Mouse (Mus musculus) hindbrain, embryonic 15.5 days (tissue): ENCODE data around the gene Cct7. TPM values are rescaled to one million over a fixed set of nuclear protein-coding genes. Genes with fewer than 3 reads are reported as not detected.

Source experiments
- ATAC-seq: fragments of 200-750 bp; cut with Nextera tagmentation; 2 replicates; pipeline ENCODE4 v1.8.0; 2017; ENCODE audit warnings: low read depth, moderate number of reproducible peaks, moderate TSS enrichment; ENCODE audit not compliant: low FRiP score
- H3K27ac ChIP-seq: fragments of 300-500 bp; sonication (generic); replicated peaks from 2 replicates; pipeline ENCODE4 v1.5.1; 2015; ENCODE audit warnings: mild to moderate bottlenecking, inconsistent platforms
- H3K27me3 ChIP-seq: fragments of 300-500 bp; sonication (generic); 2 replicates; pipeline ENCODE4 v1.6.1; 2015; ENCODE audit warnings: control low read depth, inconsistent platforms
- H3K36me3 ChIP-seq: fragments of 300-500 bp; sonication (generic); 2 replicates; pipeline ENCODE4 v1.6.1; 2015; ENCODE audit warnings: control low read depth, inconsistent platforms
- H3K4me1 ChIP-seq: fragments of 300-500 bp; sonication (generic); replicated peaks from 2 replicates; pipeline ENCODE4 v1.6.1; 2015; ENCODE audit warnings: control low read depth, inconsistent platforms
- H3K4me2 ChIP-seq: fragments of 300-500 bp; sonication (generic); 2 replicates; pipeline ENCODE4 v1.6.1; 2015; ENCODE audit warnings: moderate library complexity, mild to moderate bottlenecking, inconsistent platforms
- H3K4me3 ChIP-seq: fragments of 300-500 bp; sonication (generic); 2 replicates; pipeline ENCODE4 v1.5.1; 2015; ENCODE audit warnings: mild to moderate bottlenecking, inconsistent platforms
- H3K9ac ChIP-seq: fragments of 300-500 bp; sonication (generic); 2 replicates; pipeline ENCODE4 v1.6.1; 2015; ENCODE audit warnings: inconsistent platforms
- H3K9me3 ChIP-seq: fragments of 300-500 bp; sonication (generic); 2 replicates; pipeline ENCODE4 v1.6.1; 2016; ENCODE audit warnings: control low read depth, inconsistent platforms
- WGBS: fragments of 180-500 bp; shearing (Covaris S2); methylation state at CpG from one replicate; pipeline ENCODE4 v1.1.7; 2015; 5-methylcytosine and 5-hydroxymethylcytosine counted together
- polyA plus RNA-seq: library from polyadenylated mRNA; unstranded; fragments of >200 nt; fragmentation: Nextera tagmentation; extraction: Ambion mirVana; gene quantifications from 2 replicates; pipeline ENCODE4 v1.2.1, GENCODE M21; 2015

Cct7 gene
- polyA plus RNA-seq, 1 experiment from 2014 or later, result 557 TPM

DNA sequence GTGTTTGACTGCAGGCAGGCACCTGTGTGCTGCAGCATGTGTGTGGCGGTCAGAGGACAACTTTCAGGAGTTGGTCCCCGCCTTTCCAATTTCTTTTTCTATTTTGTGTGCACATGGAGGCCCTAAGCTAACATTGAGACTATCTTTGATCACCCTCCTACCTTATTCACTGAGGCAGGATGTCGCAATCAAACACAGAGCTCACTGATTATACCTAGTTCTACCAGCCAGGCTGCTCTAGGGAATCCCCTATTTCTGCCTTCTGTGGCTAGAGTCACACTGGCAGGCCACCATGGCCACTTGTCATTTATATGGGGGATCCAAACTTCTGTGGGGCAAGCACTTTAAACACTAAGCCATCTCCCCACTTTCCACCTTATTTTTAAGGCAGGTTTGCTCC lies 38.4 kb downstream of the Cct7 start:
- 79% methylated on average over 3 of the region's 3 CpGs for WGBS
- no peak overlapping the region for H3K9ac ChIP-seq
- no peaks in the 10 kb centered on the region for H3K36me3 ChIP-seq
- H3K27me3 ChIP-seq, result peaks cover 22% of the 10 kb centered on the region
- no peak overlapping the region for H3K27ac ChIP-seq
- no peaks in the 10 kb centered on the region for H3K9me3 ChIP-seq
- no peak overlapping the region for H3K4me2 ChIP-seq
- ATAC-seq, result no peak
- H3K4me3 ChIP-seq, result no peak overlapping the region
- H3K4me1 ChIP-seq, result peaks cover 2% of the 10 kb centered on the region; the same call in 1 of the 2 replicates

DNA sequence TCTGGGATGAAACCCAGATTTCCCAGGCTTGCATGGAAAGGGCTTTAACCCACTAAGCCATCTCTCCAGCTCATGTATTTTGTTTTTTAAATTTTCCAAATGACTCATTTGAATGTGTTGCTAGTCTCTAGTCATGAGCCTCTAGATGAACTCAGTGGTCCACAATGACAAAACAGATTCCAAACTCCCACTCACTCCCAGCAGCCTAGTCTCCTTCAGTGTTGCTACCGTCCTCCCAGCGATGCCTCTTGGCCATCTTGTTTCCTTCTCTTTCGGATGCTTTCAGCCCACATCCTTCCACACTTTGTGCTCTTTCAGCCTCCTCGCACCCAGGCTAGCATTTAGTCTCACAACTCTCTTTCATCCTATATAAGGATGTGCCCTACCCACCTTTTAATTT lies 38.9 kb downstream of the Cct7 start:
- no peaks in the 10 kb centered on the region for H3K36me3 ChIP-seq
- 81% methylated on average over 4 of the region's 4 CpGs for WGBS
- H3K4me3 ChIP-seq, result no peak overlapping the region
- no peaks in the 10 kb centered on the region for H3K4me1 ChIP-seq
- H3K9ac ChIP-seq, result no peak overlapping the region
- no peak overlapping the region for H3K27ac ChIP-seq
- ATAC-seq, result no peak
- H3K27me3 ChIP-seq, result peaks cover 18% of the 10 kb centered on the region
- H3K4me2 ChIP-seq, result no peak overlapping the region
- no peaks in the 10 kb centered on the region for H3K9me3 ChIP-seq

DNA sequence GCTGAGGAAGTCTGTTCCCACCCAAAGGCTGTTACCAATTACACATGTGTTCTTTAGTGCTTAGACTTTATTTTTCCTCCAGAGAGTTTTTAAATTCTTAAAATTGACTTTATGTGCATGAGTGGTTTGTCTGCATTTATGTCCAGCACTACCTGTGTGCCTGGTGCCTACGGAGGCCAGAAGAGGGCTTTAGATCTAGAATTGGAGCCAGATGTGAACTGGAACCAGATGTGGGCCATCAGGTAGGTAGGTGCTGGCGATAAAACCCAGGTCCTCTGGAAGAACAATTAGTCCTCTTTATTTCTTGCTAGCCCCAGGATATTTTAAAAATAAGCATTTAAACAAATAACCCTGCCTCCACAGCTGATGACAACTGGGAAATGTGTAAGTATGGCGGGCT lies 40.3 kb downstream of the Cct7 start:
- 95% methylated on average over 3 of the region's 3 CpGs for WGBS
- no peak for ATAC-seq

DNA sequence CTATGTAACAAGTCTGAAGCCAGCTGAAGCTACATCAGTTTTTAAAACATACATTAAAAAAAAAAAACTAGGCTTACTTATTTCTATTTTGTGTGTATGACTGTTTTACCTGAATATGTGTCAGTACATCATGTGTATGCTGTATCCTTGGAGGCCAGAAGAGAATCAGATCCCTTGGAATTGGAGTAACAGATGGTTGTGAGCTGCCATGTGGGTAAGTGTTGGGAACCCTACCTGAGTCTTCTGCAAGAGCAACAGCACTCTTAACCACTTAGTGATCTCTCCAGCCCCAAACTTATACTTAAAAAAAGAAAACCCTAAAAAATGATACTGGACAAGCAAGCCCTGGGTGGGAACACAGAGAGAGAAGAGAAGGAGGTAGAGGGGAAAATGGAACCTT lies 45.7 kb downstream of the Cct7 start:
- H3K9me3 ChIP-seq, result no peaks in the 10 kb centered on the region
- H3K9ac ChIP-seq, result no peak overlapping the region
- H3K4me2 ChIP-seq, result no peak overlapping the region
- H3K36me3 ChIP-seq, result no peaks in the 10 kb centered on the region
- no peak overlapping the region for H3K4me3 ChIP-seq
- H3K27ac ChIP-seq, result no peak overlapping the region
- ATAC-seq, result no peak
- H3K27me3 ChIP-seq, result no peaks in the 10 kb centered on the region
- peaks cover 14% of the 10 kb centered on the region for H3K4me1 ChIP-seq

More for the DNA sequence above, 40.3 kb downstream of the Cct7 start:
- no peak overlapping the region for H3K27ac ChIP-seq
- peaks cover 5% of the 10 kb centered on the region for H3K27me3 ChIP-seq
- no peak overlapping the region for H3K4me2 ChIP-seq
- H3K9ac ChIP-seq, result no peak overlapping the region
- no peak overlapping the region for H3K4me3 ChIP-seq
- H3K4me1 ChIP-seq, result no peaks in the 10 kb centered on the region
- no peaks in the 10 kb centered on the region for H3K36me3 ChIP-seq
- H3K9me3 ChIP-seq, result no peaks in the 10 kb centered on the region

DNA sequence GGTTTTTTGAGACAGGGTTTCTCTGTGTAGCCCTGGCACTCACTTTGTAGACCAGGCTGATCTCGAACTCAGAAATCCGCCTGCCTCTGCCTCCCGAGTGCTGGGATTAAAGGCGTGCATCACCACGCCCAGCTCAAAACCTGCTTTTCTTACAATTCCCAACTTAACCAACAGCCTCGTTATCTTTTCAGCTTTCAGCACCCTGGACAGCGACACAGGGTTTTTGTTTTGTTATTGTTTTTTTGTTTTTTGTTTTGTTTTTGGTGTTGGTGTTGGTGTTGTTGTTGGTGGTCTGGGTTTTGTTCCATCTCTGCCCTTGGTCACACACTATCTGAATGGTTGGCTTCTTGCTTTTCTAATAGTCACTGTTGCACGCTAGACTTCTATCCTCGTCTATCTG lies 46.8 kb downstream of the Cct7 start:
- Histone ChIP-seq H3K27me3 (no peaks in the 10 kb centered on the region), H3K9me3 (no peaks in the 10 kb centered on the region), H3K27ac (no peak overlapping the region), H3K4me1 (peaks cover 18% of the 10 kb centered on the region), H3K4me3 (no peak overlapping the region), H3K36me3 (no peaks in the 10 kb centered on the region), H3K4me2 (no peak overlapping the region), H3K9ac (no peak overlapping the region)
- ATAC-seq, result no peak
- WGBS, result 70% methylated on average over 9 of the region's 9 CpGs

DNA sequence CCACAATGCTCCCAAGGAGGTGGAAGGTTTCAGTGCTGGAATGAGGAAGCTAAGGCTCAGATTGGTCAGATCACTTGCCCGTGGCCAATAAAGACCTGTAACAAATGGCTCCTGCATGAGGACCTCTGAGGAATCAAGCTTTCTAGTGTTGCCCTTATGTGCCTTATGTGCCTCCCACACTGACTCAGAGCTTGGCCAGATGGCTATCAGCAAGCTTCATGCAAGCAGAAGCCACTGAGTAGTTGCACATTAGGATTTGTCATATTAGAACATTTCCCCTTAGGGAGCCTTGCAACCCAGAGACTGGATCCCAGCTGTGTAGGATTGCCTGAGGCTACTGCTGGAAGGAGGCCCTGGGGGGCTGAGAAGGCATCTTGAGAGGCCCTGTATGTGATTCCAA lies 49.1 kb downstream of the Cct7 start:
- WGBS, result 72% methylated on average over 1 of the region's 1 CpGs
- H3K27ac ChIP-seq, result no peak overlapping the region
- no peak overlapping the region for H3K9ac ChIP-seq
- no peak for ATAC-seq
- no peaks in the 10 kb centered on the region for H3K27me3 ChIP-seq
- no peak overlapping the region for H3K4me2 ChIP-seq
- H3K36me3 ChIP-seq, result no peaks in the 10 kb centered on the region
- peaks cover 20% of the 10 kb centered on the region for H3K4me1 ChIP-seq
- no peak overlapping the region for H3K4me3 ChIP-seq
- no peaks in the 10 kb centered on the region for H3K9me3 ChIP-seq

DNA sequence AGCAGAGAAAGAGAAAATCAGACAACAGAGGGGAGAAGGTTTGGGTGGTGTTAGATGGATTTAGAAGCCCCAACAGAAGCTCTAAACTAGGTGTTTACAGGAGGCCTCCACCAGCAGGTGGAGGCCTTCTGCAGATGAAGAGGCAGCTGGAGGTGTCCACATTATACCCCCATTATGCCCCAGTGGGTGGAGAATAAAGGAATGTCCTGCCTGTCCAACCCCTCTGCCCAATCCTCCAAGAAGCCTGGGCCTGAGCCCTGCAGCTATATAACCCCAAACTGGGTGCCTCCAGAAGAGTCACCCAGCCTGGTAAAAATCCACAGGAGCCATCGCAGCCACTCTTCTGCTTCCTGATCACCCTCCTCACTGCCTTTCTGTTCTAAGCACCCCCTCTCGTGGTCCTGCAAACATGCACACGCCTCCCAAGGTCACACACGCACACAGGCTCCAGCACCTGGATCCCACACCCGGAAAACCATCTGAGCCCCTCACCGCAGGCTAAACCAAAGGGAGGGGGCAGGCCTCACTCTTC lies 50.3 kb downstream of the Cct7 start:
- Histone ChIP-seq H3K9me3 (no peaks in the 10 kb centered on the region), H3K36me3 (no peaks in the 10 kb centered on the region), H3K4me2 (peak overlapping the region; percentile 65), H3K4me1 (peaks cover 20% of the 10 kb centered on the region), H3K9ac (peak overlapping the region; percentile 85), H3K27ac (peak overlapping the region; percentile 75), H3K27me3 (no peaks in the 10 kb centered on the region), H3K4me3 (peak overlapping the region; percentile 60)
- 3% methylated on average over 6 of the region's 6 CpGs for WGBS
- 0 out of 2 replicates have a peak, but pooled peaks have one; percentile 2 for ATAC-seq

DNA sequence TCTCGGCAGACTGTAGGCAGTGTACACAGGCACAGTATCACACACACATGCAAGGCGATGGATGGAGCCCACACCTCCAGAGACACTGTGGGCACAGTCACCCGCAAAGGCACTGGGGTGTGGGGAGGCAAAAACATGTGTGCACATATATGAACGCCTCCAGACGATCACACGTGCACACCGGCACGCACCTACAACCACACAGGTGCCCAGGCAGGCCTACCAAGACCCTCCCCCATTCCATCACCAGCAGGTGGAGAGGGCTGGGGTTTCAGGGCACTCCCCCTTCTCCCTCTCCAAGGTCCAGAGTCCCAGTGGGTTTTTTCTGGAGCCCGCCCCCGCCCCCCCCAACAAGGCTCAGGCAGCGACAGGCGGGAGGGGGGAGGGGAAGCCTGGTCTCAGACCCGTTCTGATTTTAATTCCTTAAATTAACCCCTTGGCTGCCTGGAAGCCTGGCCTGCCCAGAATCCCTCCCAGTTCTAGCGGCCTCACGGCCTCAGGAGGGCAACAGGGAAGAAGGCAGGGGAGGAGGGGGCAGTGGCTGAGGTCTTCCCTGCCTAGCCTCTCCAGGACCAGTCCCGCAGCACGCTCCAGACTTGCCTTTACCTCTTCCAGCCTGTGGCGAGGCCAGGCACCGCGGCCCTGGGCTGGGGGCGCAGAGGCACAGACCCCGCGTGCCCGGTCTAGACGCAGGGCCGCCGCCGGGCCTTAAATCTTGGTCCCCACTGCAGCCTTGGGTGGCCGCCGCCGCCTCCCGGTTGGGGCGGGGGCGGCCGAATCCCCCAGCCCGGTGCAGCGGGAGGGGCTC lies 51.0 kb downstream of the Cct7 start:
- peak overlapping the region; percentile 75 for H3K27ac ChIP-seq

DNA sequence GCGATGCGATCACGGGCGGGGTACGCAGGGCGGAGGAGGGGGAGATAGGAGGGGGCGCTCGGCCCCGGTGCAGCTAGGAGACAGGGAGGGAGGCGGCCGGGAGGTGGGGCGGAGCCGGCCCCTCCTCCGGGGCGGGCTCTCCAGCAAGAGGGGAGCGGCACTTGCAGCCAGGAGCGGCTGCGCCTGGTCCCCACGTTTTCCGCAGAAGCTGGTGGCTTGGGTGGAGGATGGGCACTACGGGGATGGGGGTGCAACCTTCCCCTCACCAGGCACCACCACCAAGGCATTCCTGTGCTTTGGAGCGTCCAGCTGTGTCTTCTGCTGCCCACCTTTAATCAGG lies 51.6 kb downstream of the Cct7 start, which contains the start of gene Fbxo41:
Fbxo41 (minus strand) TSS at position 84 of the 340 bp plus-strand sequence.
- peak; percentile 89 for ATAC-seq
- peak within 1 kb of the TSS; percentile 65 for H3K4me2 ChIP-seq
- H3K9ac ChIP-seq, result peak within 1 kb of the TSS; percentile 85
- H3K27ac ChIP-seq, result peak within 1 kb of the TSS; percentile 75
- H3K27me3 ChIP-seq, result no peaks in the 10 kb centered on the region
- no peaks in the 10 kb centered on the region for H3K36me3 ChIP-seq
- peaks cover 20% of the 10 kb centered on the region for H3K4me1 ChIP-seq
- H3K4me3 ChIP-seq, result peak within 1 kb of the TSS; percentile 60
- under 1% methylated on average over 20 of the region's 22 CpGs for WGBS
- no peaks in the 10 kb centered on the region for H3K9me3 ChIP-seq

More for the DNA sequence above, 51.0 kb downstream of the Cct7 start:
- Histone ChIP-seq H3K9me3 (no peaks in the 10 kb centered on the region), H3K4me2 (peak overlapping the region; percentile 65), H3K4me1 (peaks cover 20% of the 10 kb centered on the region), H3K4me3 (peak overlapping the region; percentile 60), H3K36me3 (no peaks in the 10 kb centered on the region), H3K27me3 (no peaks in the 10 kb centered on the region), H3K9ac (peak overlapping the region; percentile 85)
- peak; percentile 81 for ATAC-seq
- WGBS, result under 1% methylated on average over 36 of the region's 37 CpGs

DNA sequence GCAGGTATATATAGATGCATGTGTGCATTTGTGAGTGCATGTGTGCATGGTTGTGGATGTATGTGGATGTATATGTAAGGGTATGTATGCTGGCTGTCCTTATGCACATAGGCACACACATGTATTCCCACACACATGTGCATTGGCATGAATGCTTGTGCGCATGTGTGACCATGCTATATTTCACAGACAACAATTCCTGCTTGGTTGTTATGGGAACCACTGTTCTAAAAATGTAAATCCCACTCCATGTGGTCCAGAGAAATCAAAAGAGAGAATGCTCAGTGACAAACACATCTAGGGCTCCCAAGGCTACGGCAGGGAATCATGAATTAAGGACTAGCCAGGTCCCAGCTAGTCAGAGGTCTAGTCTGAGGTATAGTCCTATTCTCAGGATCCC lies 53.6 kb downstream of the Cct7 start:
- ATAC-seq, result no peak
- H3K4me3 ChIP-seq, result no peak overlapping the region
- H3K9me3 ChIP-seq, result no peaks in the 10 kb centered on the region
- H3K4me2 ChIP-seq, result no peak overlapping the region
- H3K36me3 ChIP-seq, result no peaks in the 10 kb centered on the region
- H3K4me1 ChIP-seq, result peaks cover 20% of the 10 kb centered on the region
- 42% methylated on average over 2 of the region's 2 CpGs for WGBS
- H3K27ac ChIP-seq, result no peak overlapping the region
- peaks cover 6% of the 10 kb centered on the region for H3K27me3 ChIP-seq
- no peak overlapping the region for H3K9ac ChIP-seq

DNA sequence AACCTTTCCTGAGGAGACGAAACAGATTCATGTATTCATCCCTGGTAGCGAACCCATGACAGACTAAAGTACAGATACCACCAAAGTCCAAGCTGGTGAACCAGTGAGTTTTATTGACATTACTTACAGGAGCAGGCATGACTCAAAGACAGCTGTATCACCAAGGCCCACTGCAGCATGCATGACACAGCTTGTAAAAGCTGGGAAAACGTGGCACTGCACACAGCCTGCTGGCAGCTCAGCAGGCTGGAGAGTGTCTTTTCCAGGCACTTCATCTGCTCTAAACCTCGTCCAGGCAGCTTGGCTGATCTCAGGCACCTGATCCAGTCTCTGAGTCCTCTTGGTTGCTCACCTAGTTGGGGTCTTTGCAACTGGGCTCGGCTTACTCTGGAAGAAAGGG lies 57.3 kb downstream of the Cct7 start:
- no peak overlapping the region for H3K4me2 ChIP-seq
- no peak overlapping the region for H3K27ac ChIP-seq
- no peak overlapping the region for H3K4me3 ChIP-seq
- H3K9me3 ChIP-seq, result no peaks in the 10 kb centered on the region
- H3K27me3 ChIP-seq, result peaks cover 43% of the 10 kb centered on the region
- no peak overlapping the region for H3K9ac ChIP-seq
- no peak for ATAC-seq
- H3K4me1 ChIP-seq, result peaks cover 26% of the 10 kb centered on the region
- WGBS, result 58% methylated on average over 5 of the region's 5 CpGs
- H3K36me3 ChIP-seq, result no peaks in the 10 kb centered on the region

DNA sequence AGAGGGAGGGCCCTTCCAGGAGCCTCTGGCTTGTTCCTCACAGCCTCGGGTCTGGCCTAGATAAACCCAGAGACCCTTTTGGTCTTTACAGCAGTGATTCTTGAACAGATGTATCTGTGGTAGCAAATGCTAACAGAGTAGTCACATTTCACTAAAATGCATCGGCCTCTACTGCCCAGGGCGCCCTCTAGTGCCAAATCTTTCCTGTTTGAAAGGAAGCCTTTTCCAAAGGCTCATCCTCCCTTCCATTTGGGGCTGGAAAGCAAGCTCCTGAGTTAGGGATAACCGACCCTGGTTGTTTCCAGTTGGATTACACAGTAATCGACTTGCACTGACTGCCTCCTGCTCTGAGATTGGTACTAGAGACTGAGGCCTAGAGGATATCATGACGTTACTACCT lies 59.2 kb downstream of the Cct7 start:
- H3K4me1 ChIP-seq, result peaks cover 32% of the 10 kb centered on the region
- H3K9me3 ChIP-seq, result no peaks in the 10 kb centered on the region
- no peak overlapping the region for H3K27ac ChIP-seq
- no peak overlapping the region for H3K4me3 ChIP-seq
- H3K27me3 ChIP-seq, result peaks cover 61% of the 10 kb centered on the region
- no peak for ATAC-seq
- 4% methylated on average over 6 of the region's 6 CpGs for WGBS
- no peaks in the 10 kb centered on the region for H3K36me3 ChIP-seq
- H3K9ac ChIP-seq, result no peak overlapping the region
- no peak overlapping the region for H3K4me2 ChIP-seq
